Mouse (Mus musculus) 416B (cell line): ENCODE results near the gene Ptgr1.
A peak's percentile ranks its signal among the peaks of the same experiment; 100 is the strongest.

Source experiments
- DNase-seq: peaks from one replicate; pipeline ENCODE4 v3.0.0; 2011; ENCODE audit warnings: low read depth

Gene Ptgr1

GRCm38 (mm10) chr4:58990609-58991434, 3.9 kb upstream of the Ptgr1 start:
- no peak for DNase-seq

- DNase-seq, result no peak
Observed at GRCm38 (mm10) chr4:58989303-58989898, 2.5 kb upstream of the Ptgr1 start.

- peak; percentile 82 for DNase-seq
Observed at GRCm38 (mm10) chr4:58985157-58985648, 1.7 kb downstream of the Ptgr1 start.

- DNase-seq, result no peak
Observed at GRCm38 (mm10) chr4:58982806-58983205, 4.1 kb downstream of the Ptgr1 start.

GRCm38 (mm10) chr4:58981421-58981820, 5.5 kb downstream of the Ptgr1 start:
- no peak for DNase-seq

- DNase-seq, result no peak
Observed at GRCm38 (mm10) chr4:58975711-58976110, 11.2 kb downstream of the Ptgr1 start.

- no peak for DNase-seq
Observed at GRCm38 (mm10) chr4:58970678-58971077, 16.2 kb downstream of the Ptgr1 start.

- DNase-seq, result no peak
Observed at GRCm38 (mm10) chr4:58965136-58965535, 21.8 kb downstream of the Ptgr1 start.

GRCm38 (mm10) chr4:58963271-58963670, 23.6 kb downstream of the Ptgr1 start:
- no peak for DNase-seq

GRCm38 (mm10) chr4:58961719-58962118, 25.2 kb downstream of the Ptgr1 start:
- no peak for DNase-seq

- no peak for DNase-seq
Observed at GRCm38 (mm10) chr4:58952630-58953029, 34.3 kb downstream of the Ptgr1 start.

- no peak for DNase-seq
Observed at GRCm38 (mm10) chr4:58948391-58948790, 38.5 kb downstream of the Ptgr1 start.

- DNase-seq, result no peak
Observed at GRCm38 (mm10) chr4:58944695-58945094, 42.2 kb downstream of the Ptgr1 start.

GRCm38 (mm10) chr4:58944206-58944553, 42.7 kb downstream of the Ptgr1 start:
- DNase-seq, result no peak

- no peak for DNase-seq
Observed at GRCm38 (mm10) chr4:58943420-58944205, 43.3 kb downstream of the Ptgr1 start, which contains the start of gene Zkscan16. Zkscan16 (plus strand) TSS chr4:58943628.

- no peak for DNase-seq
Observed at GRCm38 (mm10) chr4:58942942-58943341, 44.0 kb downstream of the Ptgr1 start.

- DNase-seq, result no peak
Observed at GRCm38 (mm10) chr4:58941638-58942037, 45.3 kb downstream of the Ptgr1 start.

GRCm38 (mm10) chr4:58935846-58936245, 51.1 kb downstream of the Ptgr1 start:
- DNase-seq, result no peak

- DNase-seq, result peak; percentile 52
Observed at GRCm38 (mm10) chr4:58934746-58935476, 52.0 kb downstream of the Ptgr1 start.

- no peak for DNase-seq
Observed at GRCm38 (mm10) chr4:58934308-58934707, 52.6 kb downstream of the Ptgr1 start.

- no peak for DNase-seq
Observed at GRCm38 (mm10) chr4:58932541-58932940, 54.4 kb downstream of the Ptgr1 start.

GRCm38 (mm10) chr4:58927661-58928060, 59.3 kb downstream of the Ptgr1 start:
- peak; percentile 21 for DNase-seq
